Mouse (Mus musculus) lung, adult 18-20 months (tissue): ENCODE measurements around the gene Olfr701.

Experiments
- DNase-seq, 2 experiments: peaks; one replicate each; pipeline ENCODE4 v3.0.0; 2022; ENCODE audit warnings: mixed read lengths in 2 of 2

The Olfr701 gene

GRCm38 (mm10) chr7:106813829-106814228 lies at the start of gene Olfr701:
Olfr701 (plus strand) TSS chr7:106814129.
- no peak for DNase-seq

- DNase-seq, result no peak
Observed at GRCm38 (mm10) chr7:106788330-106788729, 25.6 kb upstream of the Olfr701 start.

- no peak for DNase-seq
Observed at GRCm38 (mm10) chr7:106793098-106793497, 20.8 kb upstream of the Olfr701 start, which contains the start of gene Olfr699. Olfr699 (minus strand) TSS chr7:106793198.

GRCm38 (mm10) chr7:106808734-106809133 lies 5.2 kb upstream of the Olfr701 start, which contains the start of gene Olfr700:
Olfr700 (minus strand) TSS chr7:106808834.
- no peak for DNase-seq

- DNase-seq, result no peak
Observed at GRCm38 (mm10) chr7:106815775-106816174, 1.8 kb downstream of the Olfr701 start.

- DNase-seq, result no peak
Observed at GRCm38 (mm10) chr7:106818414-106818813, 4.5 kb downstream of the Olfr701 start.

GRCm38 (mm10) chr7:106833793-106834192 lies 19.9 kb downstream of the Olfr701 start, which contains the start of gene Olfr702:
Olfr702 (minus strand) TSS chr7:106833893.
- no peak for DNase-seq

- DNase-seq, result no peak
Observed at GRCm38 (mm10) chr7:106843060-106843459, 29.1 kb downstream of the Olfr701 start, which contains the start of gene Olfr703. Olfr703 (plus strand) TSS chr7:106843360.

- no peak for DNase-seq
Observed at GRCm38 (mm10) chr7:106862885-106863284, 49.0 kb downstream of the Olfr701 start, which contains the start of gene Olfr704. Olfr704 (plus strand) TSS chr7:106863185.
